Mouse (Mus musculus): Measurements from ENCODE around the gene Hivep3.

- no peak for TF ChIP-seq CTCF (IDR thresholded peaks at IDR 0.05; ENCODE audit: borderline replicate concordance, extremely low read depth, insufficient read depth, insufficient read length)
- TF ChIP-seq POLR2A (IDR thresholded peaks at IDR 0.05; ENCODE audit: borderline replicate concordance, extremely low read depth, insufficient read depth, insufficient read length, poor library complexity, severe bottlenecking): no peak
These were observed 374.2 kb downstream of the Hivep3 start for GRCm38 (mm10) chr4:120107787-120108186.
